In the genomic region with DNA sequence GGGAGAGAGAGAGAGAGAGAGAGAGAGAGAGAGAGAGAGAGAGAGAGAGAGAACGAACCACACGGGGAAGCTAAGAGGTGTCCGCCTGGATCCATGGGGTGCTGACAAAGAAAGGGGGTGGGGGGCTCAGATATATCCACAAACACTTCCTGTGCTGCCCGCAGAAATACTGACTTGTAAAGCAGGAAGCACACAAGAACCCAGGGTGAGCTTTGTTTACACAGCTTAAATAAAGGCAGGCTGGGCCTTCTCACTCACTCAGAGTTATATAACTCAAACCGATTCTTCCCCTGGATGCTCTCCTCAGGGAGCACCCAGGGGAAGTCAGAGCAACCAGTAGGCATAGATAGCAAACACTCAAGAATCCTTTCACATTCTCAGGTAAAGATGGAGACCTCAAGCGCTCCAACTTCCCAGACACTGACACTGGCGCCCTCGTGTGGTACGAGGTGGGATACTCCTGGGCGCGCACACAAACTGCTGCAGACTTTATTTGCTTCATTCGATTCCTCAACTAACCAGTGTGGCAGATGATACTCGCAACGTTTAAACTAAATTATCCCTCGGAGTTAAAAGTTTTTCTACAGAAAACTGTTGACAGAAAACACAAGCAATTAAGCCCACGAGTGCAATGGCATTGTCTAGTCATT, we compare ENCODE assay signal across 8 mouse cellular contexts. TPM values are rescaled to one million over a fixed set of nuclear protein-coding genes. Genes with fewer than 3 reads are reported as not detected.
DNase-seq lines count a peak whose midpoint lies in the region; ATAC-seq and TF ChIP-seq lines count a peak whose summit lies in the region.

No protein-coding gene starts in this region.

- H3K4me3 ChIP-seq in forebrain, embryonic 10.5 days: no peak overlapping the region
- no peak overlapping the region for H3K4me3 ChIP-seq in heart, embryonic 14.5 days (ENCODE audit: control insufficient read depth in 1 of 2, insufficient read depth in 1 of 2, low read depth in 1 of 2, low read length in 2 of 2)
- H3K4me3 ChIP-seq in lung, adult 2 months (replicated peaks; ENCODE audit: extremely low read depth, low read depth, low read length): no peak overlapping the region

- H3K27me3 ChIP-seq in forebrain, embryonic 10.5 days (ENCODE audit: poor library complexity, severe bottlenecking): no peaks in the 10 kb centered on the region
- no peaks in the 10 kb centered on the region for H3K27me3 ChIP-seq in heart, embryonic 14.5 days (ENCODE audit: control insufficient read depth, insufficient read depth, low read length)

- TF ChIP-seq POLR2A in lung, adult 2 months (IDR thresholded peaks at IDR 0.05; ENCODE audit: borderline replicate concordance, extremely low read depth, low read depth, low read length): no peak

- H3K9ac ChIP-seq in heart, embryonic 14.5 days (ENCODE audit: low read length): no peak overlapping the region

- peak; percentile 92 for ATAC-seq in CD4-positive, CD25-positive, alpha-beta regulatory T cell, adult 4 months
- ATAC-seq in heart, embryonic 14.5 days (ENCODE audit: insufficient number of reproducible peaks, insufficient read depth, low FRiP score, low read depth): no peak

- DNase-seq in adrenal gland, postnatal 4 days (ENCODE audit: low spot score in 2 of 2): peak; percentile 18 to 39
- DNase-seq in forebrain, embryonic 10.5 days (ENCODE audit: extremely low spot score, low spot score): peak; percentile 68
- DNase-seq in large intestine, adult 2 months (ENCODE audit: low read depth, low spot score): peak; percentile 52
- DNase-seq in lung, adult 2 months: peak; percentile 74
- peak; percentile 23 for DNase-seq in retina, adult 2 months (ENCODE audit: low read depth, low spot score)
- DNase-seq in thymus, postnatal 14 days: peak; percentile 91

- H3K4me2 ChIP-seq in heart, embryonic 14.5 days (ENCODE audit: low read length): peak overlapping the region; percentile 21; the same call in 1 of the 2 replicates

- no peaks in the 10 kb centered on the region for H3K36me3 ChIP-seq in forebrain, embryonic 10.5 days (replicated peaks)
- no peaks in the 10 kb centered on the region for H3K36me3 ChIP-seq in heart, embryonic 14.5 days (ENCODE audit: control insufficient read depth, insufficient read depth, low read length)

- H3K9me3 ChIP-seq in forebrain, embryonic 10.5 days: no peaks in the 10 kb centered on the region
- H3K9me3 ChIP-seq in heart, embryonic 14.5 days (ENCODE audit: control insufficient read depth, low read length): no peaks in the 10 kb centered on the region

- no peak overlapping the region for H3K27ac ChIP-seq in forebrain, embryonic 10.5 days
- no peak overlapping the region for H3K27ac ChIP-seq in heart, embryonic 14.5 days (replicated peaks in 1 of 2; ENCODE audit: control insufficient read depth in 1 of 2, insufficient read depth in 1 of 2, low read depth in 2 of 2, low read length in 2 of 2)

- TF ChIP-seq CTCF in lung, adult 2 months (IDR thresholded peaks at IDR 0.05; ENCODE audit: insufficient read depth, low read length): peak; percentile 82

- WGBS in forebrain, embryonic 10.5 days: 41% methylated on average over 16 of the region's 16 CpGs
- WGBS in heart, embryonic 14.5 days: 18% methylated on average over 15 of the region's 16 CpGs
- WGBS in large intestine, adult 2 months: 8% methylated on average over 16 of the region's 16 CpGs
- 8% methylated on average over 16 of the region's 16 CpGs for WGBS in lung, adult 2 months

- H3K4me1 ChIP-seq in forebrain, embryonic 10.5 days: no peaks in the 10 kb centered on the region
- no peaks in the 10 kb centered on the region for H3K4me1 ChIP-seq in heart, embryonic 14.5 days (ENCODE audit: control insufficient read depth in 2 of 2, insufficient read depth in 2 of 2, low read length in 2 of 2)
- no peaks in the 10 kb centered on the region for H3K4me1 ChIP-seq in lung, adult 2 months (ENCODE audit: control insufficient read depth, insufficient read depth, low read length)

RNA-seq across cellular contexts. Expression of a gene that starts 4.5 kb away (rescaled TPM):
- polyA plus RNA-seq in CD4-positive, CD25-positive, alpha-beta regulatory T cell, adult 4 months (2017; shearing (Covaris generic)): not detected
- not detected for total RNA-seq in adrenal gland, postnatal 4 days (2021)
- not detected in 2 replicates for polyA plus RNA-seq in forebrain, embryonic 10.5 days (2016; fragmentation: Nextera tagmentation; extraction: Ambion mirVana)
- not detected in 2 replicates for polyA plus RNA-seq in heart, embryonic 14.5 days (2014; fragmentation: Nextera tagmentation; extraction: Ambion mirVana)
- polyA plus RNA-seq in large intestine, adult 2 months (2012; rRNA removed): not detected in 2 replicates
- not detected in 2 replicates for polyA plus RNA-seq in lung, adult 2 months (2012; rRNA removed)

RNA-seq across cellular contexts. Expression of a gene that starts 27.5 kb away (rescaled TPM):
- not detected for polyA plus RNA-seq in CD4-positive, CD25-positive, alpha-beta regulatory T cell, adult 4 months (2017; shearing (Covaris generic))
- 1 to 10 TPM in 1 of 2 experiments, under 1 TPM in 1; 0.50 to 4.1 TPM for total RNA-seq in adrenal gland, postnatal 4 days (2021)
- polyA plus RNA-seq in forebrain, embryonic 10.5 days (2016; fragmentation: Nextera tagmentation; extraction: Ambion mirVana): not detected in 2 replicates
- not detected in 2 replicates for polyA plus RNA-seq in heart, embryonic 14.5 days (2014; fragmentation: Nextera tagmentation; extraction: Ambion mirVana)
- 2.5 and 3.6 TPM in 2 replicates for polyA plus RNA-seq in large intestine, adult 2 months (2012; rRNA removed)
- polyA plus RNA-seq in lung, adult 2 months (2012; rRNA removed): 0.06 and 0.15 TPM in 2 replicates

Comparison
In these comparisons a context has a peak if more than half of its experiments do, and no peak if none do; other contexts are left out.
1. DNase-seq: peak in every context shown above with its lines; median percentile 91 in thymus, postnatal 14 days; 74 in lung, adult 2 months; 68 in forebrain, embryonic 10.5 days; 52 in large intestine, adult 2 months; 28 in adrenal gland, postnatal 4 days; 23 in retina, adult 2 months.